Mouse (Mus musculus) activated CD4-positive, CD25-positive, alpha-beta regulatory T cell, adult 4 months (primary cell): ENCODE data around the gene Thada. TPM values are rescaled to one million over a fixed set of nuclear protein-coding genes. Genes with fewer than 3 reads are reported as not detected.

ENCODE experiments used
- ATAC-seq: one replicate; pipeline ENCODE4 v1.8.0; 2017
- polyA plus RNA-seq, 2 experiments: library from polyadenylated mRNA; unstranded; fragments of 100-300 nt; shearing (Covaris generic); gene quantifications; one replicate each; pipeline ENCODE4 v1.2.1; 2017

The Thada gene
- polyA plus RNA-seq, 2 experiments from 2014 or later: 53.7 to 64.8 TPM

- no peak for ATAC-seq
Observed at GRCm38 (mm10) chr17:84369769-84370168, 96.2 kb downstream of the Thada start.

- no peak for ATAC-seq
Observed at GRCm38 (mm10) chr17:84368213-84369014, 97.6 kb downstream of the Thada start.

- no peak for ATAC-seq
Observed at GRCm38 (mm10) chr17:84367663-84368062, 98.3 kb downstream of the Thada start.

DNA sequence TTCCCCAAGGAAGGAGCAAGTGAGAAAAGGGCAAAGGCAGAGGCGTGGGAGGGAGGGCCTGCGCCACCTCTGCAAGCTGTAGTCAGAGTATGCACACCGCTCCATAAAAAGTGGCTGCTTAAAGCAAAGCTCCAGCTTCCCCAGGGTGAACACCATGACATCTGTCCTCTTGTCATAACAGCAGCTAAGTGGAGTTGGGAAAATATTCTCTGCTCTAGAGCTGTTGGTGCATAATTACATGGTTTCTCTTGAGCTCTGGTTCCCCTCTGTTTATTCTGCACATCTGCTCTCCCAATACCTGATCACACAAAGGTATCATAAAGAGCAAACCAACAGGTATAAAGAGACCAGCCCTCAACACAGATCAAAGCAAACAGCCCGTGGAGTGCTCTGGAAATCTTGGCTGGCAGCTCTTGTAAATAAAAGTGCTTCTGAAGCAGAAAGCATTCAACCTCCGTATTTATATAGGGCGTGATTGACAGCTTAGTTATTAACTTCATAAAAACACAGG is 100.2 kb downstream of the Thada start:
- no peak for ATAC-seq

GRCm38 (mm10) chr17:84365006-84365716 is 100.8 kb downstream of the Thada start:
- ATAC-seq: no peak

GRCm38 (mm10) chr17:84363444-84363843 is 102.6 kb downstream of the Thada start:
- no peak for ATAC-seq

GRCm38 (mm10) chr17:84362581-84363286 is 103.3 kb downstream of the Thada start:
- no peak for ATAC-seq

GRCm38 (mm10) chr17:84361006-84361405 is 105.0 kb downstream of the Thada start:
- no peak for ATAC-seq

- ATAC-seq: no peak
Observed at GRCm38 (mm10) chr17:84359810-84360209, 106.2 kb downstream of the Thada start.

DNA sequence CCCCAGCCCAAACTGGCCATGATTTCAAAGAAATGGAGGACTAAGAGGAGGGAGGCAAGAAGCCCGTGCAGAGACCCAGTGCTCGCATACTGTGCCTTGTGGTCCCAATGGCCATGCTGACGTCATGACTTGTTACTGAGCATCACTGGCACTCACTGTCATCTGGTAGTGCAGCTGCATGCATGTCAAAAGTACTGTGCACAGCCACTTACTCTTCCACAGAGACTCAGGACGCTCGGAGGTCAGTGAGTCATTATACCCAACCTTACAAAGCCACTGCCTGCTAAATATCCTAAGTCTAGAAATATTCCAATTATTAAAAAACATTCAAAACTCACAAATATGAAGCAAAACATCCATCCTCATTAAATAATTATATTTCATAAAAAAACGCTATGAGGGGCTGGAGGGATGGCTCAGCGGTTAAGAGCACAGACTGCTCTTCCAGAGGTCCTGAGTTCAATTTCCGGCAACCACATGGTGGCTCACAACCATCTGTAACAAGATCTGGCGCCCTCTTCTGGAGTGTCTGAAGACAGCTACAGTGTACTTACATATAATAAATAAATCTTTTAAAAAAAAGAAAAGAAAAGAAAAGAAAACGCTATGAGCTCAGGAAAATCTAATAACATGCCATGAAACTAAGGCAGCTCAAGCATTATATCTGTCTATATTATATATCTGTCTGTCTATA is 106.9 kb downstream of the Thada start:
- no peak for ATAC-seq

DNA sequence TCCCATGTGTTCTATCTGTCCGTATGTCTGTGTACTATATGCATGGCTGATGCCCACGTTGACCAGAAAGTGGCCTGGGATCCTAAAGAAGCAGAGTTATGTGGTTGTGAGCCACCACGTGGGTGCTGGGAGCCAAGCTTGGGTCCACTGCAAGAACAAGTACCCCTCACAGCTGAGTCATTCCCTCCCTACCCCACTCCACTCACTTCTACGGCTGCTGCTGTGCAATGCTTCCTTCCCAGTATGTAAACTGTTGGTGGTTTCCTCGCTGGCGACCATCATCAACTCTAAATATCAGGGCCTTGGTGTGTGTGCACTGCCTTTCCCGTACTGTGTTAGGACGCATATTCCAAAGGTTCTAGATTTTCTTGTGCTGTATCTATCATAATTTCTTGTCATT is 108.2 kb downstream of the Thada start:
- no peak for ATAC-seq

DNA sequence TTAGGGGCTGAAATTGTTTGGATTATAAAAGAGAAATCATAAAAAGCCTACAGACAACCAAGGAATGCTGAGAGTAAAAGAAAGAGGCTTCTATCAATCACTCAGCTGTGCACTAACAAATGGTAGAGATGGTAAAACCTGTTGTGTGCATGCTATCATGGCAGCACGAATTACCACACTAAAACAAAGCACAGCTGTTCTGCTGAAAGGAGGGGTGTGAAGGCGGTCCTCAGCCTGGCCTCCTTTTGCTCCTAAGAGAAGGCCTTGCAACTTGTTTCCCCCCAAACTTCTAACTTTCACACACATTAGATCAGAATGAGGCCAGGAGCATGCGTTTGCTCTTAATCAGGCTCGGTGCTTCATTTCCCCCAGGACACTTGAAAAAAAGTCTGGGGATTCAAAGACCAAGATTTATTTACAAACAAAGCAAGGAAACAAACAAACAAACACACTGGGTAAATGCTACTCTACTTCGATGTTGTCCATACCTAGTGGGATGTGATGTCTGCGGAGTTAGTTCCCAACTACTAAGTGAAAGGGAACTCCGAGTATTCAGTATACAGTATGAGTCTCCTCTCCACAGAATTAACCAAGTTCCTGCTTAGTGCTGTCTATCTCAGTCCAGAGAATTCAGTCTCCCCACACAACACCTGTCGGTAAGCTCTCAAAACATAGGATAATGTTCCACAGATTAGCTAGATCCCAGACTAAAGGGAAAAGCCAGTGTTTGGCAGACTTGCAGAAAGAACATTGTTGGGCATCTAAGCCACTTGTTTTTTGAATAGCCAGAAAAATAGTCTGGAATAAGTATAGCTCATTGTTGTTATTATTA is 109.7 kb downstream of the Thada start:
- ATAC-seq: no peak

- ATAC-seq: no peak
Observed at GRCm38 (mm10) chr17:84355006-84355405, 111.0 kb downstream of the Thada start.

GRCm38 (mm10) chr17:84353902-84354311 is 112.1 kb downstream of the Thada start:
- peak; percentile 19 for ATAC-seq

- no peak for ATAC-seq
Observed at GRCm38 (mm10) chr17:84353224-84353901, 112.6 kb downstream of the Thada start.

GRCm38 (mm10) chr17:84352790-84353154 is 113.2 kb downstream of the Thada start:
- no peak for ATAC-seq

DNA sequence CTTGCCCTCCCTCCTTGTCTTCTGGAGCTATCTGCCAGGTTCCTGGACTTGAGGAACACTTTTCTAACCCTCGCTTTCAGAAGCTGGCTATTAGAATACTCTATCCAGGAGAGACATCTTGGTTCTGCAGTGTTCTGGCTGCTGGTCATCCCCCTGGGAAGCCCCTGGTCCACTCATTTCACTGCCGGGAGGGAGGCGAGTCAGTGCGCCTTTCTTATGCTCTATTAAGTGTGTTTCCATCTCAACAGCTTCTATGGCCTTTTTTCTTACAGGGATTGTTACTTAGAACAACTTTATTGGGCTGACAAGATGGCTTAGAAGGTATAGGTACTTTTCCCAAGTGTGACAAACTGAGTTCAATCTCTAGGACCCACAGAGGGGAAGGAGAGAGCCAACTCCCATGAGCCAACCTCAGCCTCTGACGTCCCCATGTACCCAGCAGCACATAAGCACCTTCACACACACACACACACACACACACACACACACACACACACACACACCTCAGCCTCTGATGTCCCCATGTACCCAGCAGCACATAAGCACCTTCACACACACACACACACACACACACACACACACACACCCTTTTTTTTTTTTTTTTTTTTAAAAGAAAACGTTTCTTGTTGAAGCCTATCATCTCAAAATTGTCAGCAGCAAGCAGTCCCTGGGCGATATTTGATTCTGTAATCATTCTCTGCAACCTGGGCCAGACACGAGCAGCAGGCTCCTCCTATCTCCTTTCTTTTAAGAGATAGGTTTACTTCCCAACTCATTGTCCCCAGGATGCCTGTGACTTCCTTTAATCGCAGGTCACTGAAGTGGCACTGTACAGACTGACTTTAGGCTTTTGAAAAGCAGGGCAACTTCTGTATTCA is 113.9 kb downstream of the Thada start:
- ATAC-seq: no peak

GRCm38 (mm10) chr17:84351276-84351675 is 114.7 kb downstream of the Thada start:
- no peak for ATAC-seq

DNA sequence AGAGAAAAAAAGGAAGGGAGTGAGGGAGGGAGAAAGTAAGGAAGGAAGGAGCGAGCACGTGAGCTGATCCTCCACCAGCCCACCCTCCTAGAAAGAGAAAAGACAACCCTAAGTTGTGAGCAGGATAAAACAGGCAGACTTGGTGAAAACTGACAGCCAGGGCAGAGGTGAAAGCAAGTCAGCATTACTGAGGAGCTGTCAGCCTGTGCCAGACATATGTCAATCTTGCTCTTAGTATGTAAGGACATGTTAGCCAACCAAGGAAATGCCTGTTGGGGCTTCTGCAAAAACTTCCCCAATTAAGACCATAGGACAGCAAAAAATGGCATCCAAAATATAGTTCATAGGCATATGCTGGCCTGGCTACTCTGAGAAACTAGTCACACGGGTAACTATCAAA is 117.1 kb downstream of the Thada start:
- ATAC-seq: no peak

- ATAC-seq: no peak
Observed at GRCm38 (mm10) chr17:84342299-84342817, 123.6 kb downstream of the Thada start.
